Mouse (Mus musculus) forebrain, embryonic 15.5 days (tissue): ENCODE measurements around the gene Rybp. TPM values are rescaled to one million over a fixed set of nuclear protein-coding genes. Genes with fewer than 3 reads are reported as not detected.
A peak's percentile ranks its signal among the peaks of the same experiment; 100 is the strongest.

Source experiments
- ATAC-seq: fragments of 200-750 bp; cut with Nextera tagmentation; replicated peaks from 2 replicates; pipeline ENCODE4 v1.8.0; 2017; ENCODE audit warnings: mild to moderate bottlenecking, moderate TSS enrichment, moderate library complexity
- H3K27ac ChIP-seq: fragments of 300-500 bp; sonication (generic); replicated peaks from 2 replicates; pipeline ENCODE4 v1.5.1; 2015; ENCODE audit warnings: mild to moderate bottlenecking, inconsistent platforms
- H3K27me3 ChIP-seq: fragments of 300-500 bp; sonication (generic); 2 replicates; pipeline ENCODE4 v1.6.1; 2015; ENCODE audit warnings: inconsistent platforms
- H3K36me3 ChIP-seq: fragments of 300-500 bp; sonication (generic); 2 replicates; pipeline ENCODE4 v1.6.1; 2015; ENCODE audit warnings: mild to moderate bottlenecking, inconsistent platforms
- H3K4me1 ChIP-seq: fragments of 300-500 bp; sonication (generic); 2 replicates; pipeline ENCODE4 v1.6.1; 2015; ENCODE audit warnings: inconsistent platforms
- H3K4me2 ChIP-seq: fragments of 300-500 bp; sonication (generic); replicated peaks from 2 replicates; pipeline ENCODE4 v1.6.1; 2015; ENCODE audit warnings: mild to moderate bottlenecking, inconsistent platforms
- H3K4me3 ChIP-seq: fragments of 300-500 bp; sonication (generic); 2 replicates; pipeline ENCODE4 v1.5.1; 2015; ENCODE audit warnings: mild to moderate bottlenecking, inconsistent platforms
- H3K9ac ChIP-seq: fragments of 300-500 bp; sonication (generic); replicated peaks from 2 replicates; pipeline ENCODE4 v1.6.1; 2015; ENCODE audit warnings: mild to moderate bottlenecking, inconsistent platforms
- H3K9me3 ChIP-seq: fragments of 300-500 bp; sonication (generic); 2 replicates; pipeline ENCODE4 v1.6.1; 2016; ENCODE audit warnings: inconsistent platforms
- WGBS: fragments of 180-500 bp; shearing (Covaris S2); methylation state at CpG from one replicate; pipeline ENCODE4 v1.1.7; 2015; ENCODE audit warnings: mixed read lengths; 5-methylcytosine and 5-hydroxymethylcytosine counted together
- polyA plus RNA-seq: library from polyadenylated mRNA; unstranded; fragments of >200 nt; fragmentation: Nextera tagmentation; extraction: Ambion mirVana; gene quantifications from 2 replicates; pipeline ENCODE4 v1.2.1, GENCODE M21; 2015

Rybp gene
- 26.8 and 27.4 TPM in 2 replicates for polyA plus RNA-seq

- Histone ChIP-seq H3K4me2 (peak within 1 kb of the TSS; percentile 95), H3K9me3 (no peaks in the 10 kb centered on the region), H3K36me3 (no peaks in the 10 kb centered on the region), H3K9ac (peak within 1 kb of the TSS; percentile 94), H3K27me3 (no peaks in the 10 kb centered on the region), H3K4me1 (peaks cover 40% of the 10 kb centered on the region), H3K4me3 (peak within 1 kb of the TSS; percentile 84), H3K27ac (peak within 1 kb of the TSS; percentile 98)
- ATAC-seq: peak; percentile 96
- WGBS: under 1% methylated on average over 90 of the region's 112 CpGs
These were observed at the start of gene Rybp for GRCm38 (mm10) chr6:100287334-100288015. TSS of gene Rybp (minus strand) at chr6:100287485.

GRCm38 (mm10) chr6:100336591-100337148 is 49.4 kb upstream of the Rybp start:
- H3K9ac ChIP-seq: no peak overlapping the region
- H3K36me3 ChIP-seq: no peaks in the 10 kb centered on the region
- peaks cover 5% of the 10 kb centered on the region; the same call in 1 of the 2 replicates for H3K27me3 ChIP-seq
- no peak overlapping the region for H3K4me2 ChIP-seq
- H3K4me1 ChIP-seq: peaks cover 20% of the 10 kb centered on the region
- ATAC-seq: no peak; the same call in 1 of the 2 replicates
- H3K27ac ChIP-seq: no peak overlapping the region
- H3K4me3 ChIP-seq: no peak overlapping the region
- 10% methylated on average over 14 of the region's 14 CpGs for WGBS
- H3K9me3 ChIP-seq: no peaks in the 10 kb centered on the region

GRCm38 (mm10) chr6:100335506-100336144 is 48.3 kb upstream of the Rybp start:
- H3K27me3 ChIP-seq: peaks cover 5% of the 10 kb centered on the region; the same call in 1 of the 2 replicates
- 5% methylated on average over 18 of the region's 18 CpGs for WGBS
- H3K36me3 ChIP-seq: no peaks in the 10 kb centered on the region
- peak overlapping the region; percentile 21 for H3K4me2 ChIP-seq
- no peak overlapping the region for H3K4me3 ChIP-seq
- no peak overlapping the region for H3K27ac ChIP-seq
- no peak overlapping the region for H3K9ac ChIP-seq
- peaks cover 14% of the 10 kb centered on the region for H3K4me1 ChIP-seq
- no peak for ATAC-seq
- H3K9me3 ChIP-seq: no peaks in the 10 kb centered on the region

- no peak overlapping the region for H3K4me2 ChIP-seq
- ATAC-seq: no peak
- H3K9ac ChIP-seq: no peak overlapping the region
- 80% methylated on average over 7 of the region's 7 CpGs for WGBS
- no peaks in the 10 kb centered on the region for H3K9me3 ChIP-seq
- H3K27me3 ChIP-seq: peaks cover 5% of the 10 kb centered on the region; the same call in 1 of the 2 replicates
- H3K4me1 ChIP-seq: peaks cover 14% of the 10 kb centered on the region
- H3K27ac ChIP-seq: no peak overlapping the region
- no peak overlapping the region for H3K4me3 ChIP-seq
- H3K36me3 ChIP-seq: no peaks in the 10 kb centered on the region
These were observed 46.5 kb upstream of the Rybp start for GRCm38 (mm10) chr6:100333745-100334144.

DNA sequence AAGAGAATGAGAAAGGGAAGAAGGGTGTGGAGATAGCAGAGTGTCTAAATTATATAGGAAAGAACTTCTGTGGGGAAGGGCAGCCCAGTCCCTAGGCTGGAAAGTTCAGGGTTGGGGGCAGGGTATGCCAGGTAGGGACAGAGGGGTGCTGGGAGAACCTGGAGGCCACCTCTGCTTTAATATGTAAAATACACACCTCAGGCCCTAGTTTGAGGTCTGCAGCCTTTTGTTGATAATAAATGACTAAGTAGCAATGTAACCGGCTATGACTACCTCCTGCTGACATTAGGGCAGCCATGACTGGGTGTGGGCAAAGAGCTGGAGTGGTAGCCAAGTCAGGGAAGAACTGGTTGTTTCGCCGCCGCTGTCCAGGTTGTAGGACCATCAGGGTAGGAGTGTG is 45.2 kb upstream of the Rybp start:
- peaks cover 5% of the 10 kb centered on the region; the same call in 1 of the 2 replicates for H3K27me3 ChIP-seq
- H3K27ac ChIP-seq: no peak overlapping the region
- H3K36me3 ChIP-seq: no peaks in the 10 kb centered on the region
- ATAC-seq: no peak
- peaks cover 14% of the 10 kb centered on the region for H3K4me1 ChIP-seq
- no peaks in the 10 kb centered on the region for H3K9me3 ChIP-seq
- H3K9ac ChIP-seq: no peak overlapping the region
- H3K4me2 ChIP-seq: no peak overlapping the region
- no peak overlapping the region for H3K4me3 ChIP-seq
- 78% methylated on average over 4 of the region's 4 CpGs for WGBS

GRCm38 (mm10) chr6:100331582-100331981 is 44.3 kb upstream of the Rybp start:
- Histone ChIP-seq H3K36me3 (no peaks in the 10 kb centered on the region), H3K4me2 (no peak overlapping the region), H3K27ac (no peak overlapping the region), H3K4me1 (peaks cover 10% of the 10 kb centered on the region), H3K27me3 (peaks cover 2% of the 10 kb centered on the region; the same call in 1 of the 2 replicates), H3K9ac (no peak overlapping the region), H3K4me3 (no peak overlapping the region), H3K9me3 (no peaks in the 10 kb centered on the region)
- no peak for ATAC-seq
- 54% methylated on average over 8 of the region's 8 CpGs for WGBS

DNA sequence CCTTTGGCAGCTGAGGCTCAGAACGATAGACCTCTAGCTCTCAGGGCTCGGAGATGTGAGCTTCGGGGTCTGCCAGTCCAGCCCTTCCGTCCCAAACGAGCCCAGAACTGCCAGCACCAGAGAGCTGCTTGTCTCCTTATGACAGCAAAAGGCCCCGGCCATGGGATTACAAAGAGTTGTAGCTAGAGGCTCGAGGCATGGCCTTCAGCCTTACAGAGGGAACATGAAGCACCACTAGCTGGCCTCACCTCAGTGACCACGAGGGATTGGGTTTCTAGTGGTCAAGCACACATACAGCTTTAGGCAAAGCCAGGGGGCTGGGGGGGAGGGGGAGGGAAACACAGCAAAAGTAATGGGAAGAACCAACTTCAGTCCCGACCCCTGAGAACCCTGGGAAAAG is 43.8 kb upstream of the Rybp start:
- H3K9ac ChIP-seq: no peak overlapping the region
- H3K4me2 ChIP-seq: no peak overlapping the region
- no peak for ATAC-seq
- H3K4me1 ChIP-seq: peaks cover 5% of the 10 kb centered on the region
- no peaks in the 10 kb centered on the region for H3K9me3 ChIP-seq
- WGBS: 77% methylated on average over 9 of the region's 9 CpGs
- H3K4me3 ChIP-seq: no peak overlapping the region
- no peaks in the 10 kb centered on the region for H3K36me3 ChIP-seq
- H3K27me3 ChIP-seq: no peaks in the 10 kb centered on the region
- H3K27ac ChIP-seq: no peak overlapping the region

DNA sequence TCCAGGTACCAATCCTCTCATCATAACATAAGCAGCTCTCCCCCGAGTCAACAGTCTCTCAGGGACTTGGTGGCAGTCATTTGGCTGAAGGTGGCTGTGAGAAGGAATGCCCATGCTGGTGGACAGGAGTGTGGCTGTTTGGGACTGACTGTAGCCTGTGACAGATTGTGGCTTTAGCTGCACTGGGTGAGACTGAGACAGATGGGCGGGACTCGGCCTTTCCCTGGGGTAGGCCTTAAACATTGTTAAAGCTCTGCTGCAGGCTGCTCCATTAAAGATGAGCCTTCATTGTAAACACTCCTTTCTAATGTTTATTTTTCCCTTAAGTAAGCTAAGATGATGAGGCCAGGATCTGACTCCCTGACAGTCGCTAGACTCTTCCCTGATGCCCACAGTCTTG is 42.3 kb upstream of the Rybp start:
- ATAC-seq: no peak
- Histone ChIP-seq H3K4me3 (no peak overlapping the region), H3K9ac (no peak overlapping the region), H3K9me3 (no peaks in the 10 kb centered on the region), H3K4me2 (no peak overlapping the region), H3K27ac (no peak overlapping the region), H3K27me3 (no peaks in the 10 kb centered on the region), H3K4me1 (no peaks in the 10 kb centered on the region), H3K36me3 (no peaks in the 10 kb centered on the region)
- 80% methylated on average over 4 of the region's 4 CpGs for WGBS

GRCm38 (mm10) chr6:100327050-100327449 is 39.8 kb upstream of the Rybp start:
- 62% methylated on average over 5 of the region's 5 CpGs for WGBS
- H3K4me1 ChIP-seq: peaks cover 9% of the 10 kb centered on the region
- no peaks in the 10 kb centered on the region for H3K9me3 ChIP-seq
- ATAC-seq: no peak
- H3K36me3 ChIP-seq: no peaks in the 10 kb centered on the region
- no peaks in the 10 kb centered on the region for H3K27me3 ChIP-seq
- no peak overlapping the region for H3K4me3 ChIP-seq
- H3K27ac ChIP-seq: no peak overlapping the region
- H3K4me2 ChIP-seq: no peak overlapping the region
- no peak overlapping the region for H3K9ac ChIP-seq

DNA sequence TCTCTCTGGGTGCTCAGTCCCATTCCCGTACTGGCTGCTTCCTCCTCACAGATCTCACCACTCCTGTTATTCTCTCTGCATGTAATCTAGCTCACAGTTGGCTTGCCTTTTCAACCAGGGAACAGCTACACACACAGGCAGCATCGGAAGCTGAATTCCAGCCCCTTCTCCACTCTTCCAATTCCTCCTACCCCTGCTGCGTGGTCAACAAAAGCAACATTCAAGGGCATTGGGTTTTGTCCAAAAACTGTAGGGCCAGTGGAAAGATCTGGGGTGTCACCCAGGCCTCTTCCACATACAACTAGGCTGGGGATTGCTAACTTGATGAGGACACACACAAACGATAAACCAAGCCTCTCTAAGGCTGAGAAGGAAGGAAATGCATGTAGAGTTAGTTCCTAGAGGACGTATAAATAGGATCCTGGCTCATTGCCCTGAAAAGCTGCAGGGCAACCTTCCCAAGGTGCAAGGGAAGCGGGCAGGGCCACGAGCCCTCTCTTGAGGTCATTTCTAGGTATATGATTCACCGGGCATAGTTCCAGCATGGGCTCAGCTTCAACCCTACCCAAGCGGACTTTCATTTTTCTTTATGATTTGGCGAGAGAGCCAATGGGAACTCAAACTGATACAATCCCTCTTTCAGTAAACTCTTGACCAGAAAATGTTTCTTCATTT is 36.6 kb upstream of the Rybp start:
- no peak overlapping the region for H3K4me2 ChIP-seq
- WGBS: 73% methylated on average over 10 of the region's 10 CpGs
- no peaks in the 10 kb centered on the region for H3K27me3 ChIP-seq
- no peaks in the 10 kb centered on the region for H3K36me3 ChIP-seq
- no peak overlapping the region for H3K27ac ChIP-seq
- no peaks in the 10 kb centered on the region for H3K9me3 ChIP-seq
- ATAC-seq: no peak
- H3K4me1 ChIP-seq: peaks cover 9% of the 10 kb centered on the region
- no peak overlapping the region for H3K4me3 ChIP-seq
- H3K9ac ChIP-seq: no peak overlapping the region

- H3K27ac ChIP-seq: 0 out of 2 replicates have a peak overlapping the region, but pooled peaks have one; percentile 27
- no peaks in the 10 kb centered on the region for H3K9me3 ChIP-seq
- H3K27me3 ChIP-seq: no peaks in the 10 kb centered on the region
- H3K4me1 ChIP-seq: peaks cover 9% of the 10 kb centered on the region
- no peak overlapping the region for H3K4me3 ChIP-seq
- no peaks in the 10 kb centered on the region for H3K36me3 ChIP-seq
- H3K9ac ChIP-seq: no peak overlapping the region
- no peak for ATAC-seq
- no peak overlapping the region for H3K4me2 ChIP-seq
- WGBS: 39% methylated on average over 8 of the region's 8 CpGs
These were observed 35.3 kb upstream of the Rybp start for GRCm38 (mm10) chr6:100322561-100322960.

DNA sequence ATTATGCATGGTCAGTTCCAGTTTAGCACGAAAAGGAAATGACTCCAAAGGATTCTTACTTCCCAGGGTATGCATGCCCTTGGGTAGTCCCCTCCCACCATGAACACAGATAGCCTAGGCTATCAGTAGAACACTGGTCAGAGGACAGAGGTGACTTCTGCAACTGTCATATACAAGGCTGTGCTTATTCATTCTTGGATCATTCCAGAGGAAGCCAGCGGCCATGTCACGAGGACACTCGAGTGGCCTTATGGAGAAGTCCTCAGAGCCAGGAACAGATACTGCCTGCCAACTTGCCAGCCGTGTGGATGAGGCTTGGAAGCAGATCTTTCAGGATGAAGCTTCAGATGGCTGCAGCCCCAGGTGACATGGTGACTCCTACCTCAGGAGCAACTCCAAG is 34.9 kb upstream of the Rybp start:
- H3K27ac ChIP-seq: 0 out of 2 replicates have a peak overlapping the region, but pooled peaks have one; percentile 27
- no peaks in the 10 kb centered on the region for H3K36me3 ChIP-seq
- H3K4me3 ChIP-seq: no peak overlapping the region
- no peak overlapping the region for H3K4me2 ChIP-seq
- H3K27me3 ChIP-seq: no peaks in the 10 kb centered on the region
- H3K9me3 ChIP-seq: no peaks in the 10 kb centered on the region
- 85% methylated on average over 5 of the region's 5 CpGs for WGBS
- peaks cover 9% of the 10 kb centered on the region for H3K4me1 ChIP-seq
- no peak for ATAC-seq
- H3K9ac ChIP-seq: no peak overlapping the region
